Mouse (Mus musculus): ENCODE results near the gene Pqlc2. TPM values are rescaled to one million over a fixed set of nuclear protein-coding genes. Genes with fewer than 3 reads are reported as not detected.

Gene Pqlc2
- 11.4 and 16.4 TPM in 2 replicates for polyA plus RNA-seq (2014; fragmentation: Nextera tagmentation; extraction: Ambion mirVana)

DNA sequence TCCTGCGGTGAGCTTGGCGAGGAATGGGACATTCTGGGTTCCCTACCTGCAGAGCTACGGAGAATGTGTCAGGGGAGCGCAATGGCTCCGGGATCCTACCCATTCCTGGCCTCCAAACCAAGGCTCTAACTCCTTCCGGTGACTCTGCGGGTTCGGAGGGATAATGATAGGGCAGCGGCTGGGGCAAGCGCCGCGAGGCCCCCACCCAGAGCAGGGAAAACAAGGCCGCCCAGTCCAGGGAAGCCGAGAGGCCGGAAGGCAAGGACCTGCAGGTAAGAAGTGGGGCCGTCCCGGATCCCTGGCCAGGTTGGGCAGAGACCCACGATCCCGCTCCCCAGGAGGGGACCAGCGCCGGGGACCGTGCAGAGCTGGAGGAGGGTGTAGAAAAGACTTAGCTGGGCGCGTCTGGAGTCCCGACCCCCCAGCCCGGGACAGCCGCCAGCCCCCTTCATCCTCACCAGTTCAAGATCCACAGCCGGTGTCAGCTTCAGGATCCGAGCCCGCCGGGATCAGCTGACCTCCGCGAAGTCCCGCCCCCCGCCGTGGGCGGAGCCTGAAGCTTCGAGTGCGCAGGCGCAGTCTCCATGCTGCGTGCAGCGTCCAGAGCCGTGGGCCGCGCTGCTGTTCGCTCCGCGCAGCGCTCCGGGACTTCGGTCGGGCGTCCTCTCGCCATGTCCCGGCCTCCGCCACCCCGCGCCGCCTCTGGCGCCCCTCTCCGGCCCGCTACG is at the start of gene Pqlc2, which contains the start of gene Akr7a5:
Pqlc2 (minus strand) TSS at position 538 of the 728 bp plus-strand sequence.
Akr7a5 (plus strand) TSS at position 574 of the 728 bp plus-strand sequence.
- H3K36me3 ChIP-seq (ENCODE audit: control insufficient read depth, insufficient read depth, low read length), result no peaks in the 10 kb centered on the region
- peak within 1 kb of the TSS; percentile 92 for H3K4me2 ChIP-seq (ENCODE audit: low read depth, low read length, severe bottlenecking)
- DNase-seq (ENCODE audit: low spot score) (peak; percentile 98), ATAC-seq (replicated peaks; ENCODE audit: low FRiP score) (peak; percentile 90)
- H3K9ac ChIP-seq (ENCODE audit: low read length), result peak within 1 kb of the TSS; percentile 90
- WGBS, result under 1% methylated on average over 54 of the region's 63 CpGs
- no peaks in the 10 kb centered on the region for H3K27me3 ChIP-seq (ENCODE audit: control insufficient read depth, insufficient read depth, low read length)
- H3K27ac ChIP-seq (ENCODE audit: low read depth, low read length), result no peak within 1 kb of the TSS
- H3K4me3 ChIP-seq (ENCODE audit: low read depth, low read length), result peak within 1 kb of the TSS; percentile 85
- peaks cover 11% of the 10 kb centered on the region; the same call in 1 of the 2 replicates for H3K4me1 ChIP-seq (replicated peaks; ENCODE audit: control insufficient read depth, insufficient read depth, low read length)
- H3K9me3 ChIP-seq (ENCODE audit: control insufficient read depth, low read length), result no peaks in the 10 kb centered on the region

DNA sequence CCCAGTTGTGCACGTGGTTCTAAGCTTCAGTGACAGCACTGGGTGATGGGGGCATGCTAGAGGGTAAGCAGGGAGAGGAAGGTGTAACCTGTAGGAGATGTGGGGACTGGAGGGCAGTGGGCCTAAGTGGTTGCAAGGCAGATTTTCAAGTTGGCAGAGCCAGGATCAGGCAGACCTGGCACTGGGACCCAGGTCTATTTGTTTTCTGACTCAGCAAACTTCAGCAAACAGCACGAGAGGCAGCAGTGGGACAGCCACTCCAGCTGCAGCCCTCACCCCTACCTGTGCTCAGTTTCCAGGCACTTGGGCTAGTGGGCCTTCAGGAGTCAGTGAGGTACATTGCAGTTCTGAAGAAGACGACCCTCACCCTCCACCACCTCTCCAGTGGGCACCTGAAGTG is 46.7 kb upstream of the Pqlc2 start:
- no peak overlapping the region for H3K9ac ChIP-seq (ENCODE audit: low read length)
- no peak overlapping the region for H3K4me2 ChIP-seq (ENCODE audit: low read depth, low read length, severe bottlenecking)
- ATAC-seq (replicated peaks; ENCODE audit: low FRiP score) (no peak), DNase-seq (ENCODE audit: low spot score) (no peak)
- H3K27ac ChIP-seq (ENCODE audit: low read depth, low read length), result no peak overlapping the region
- whole genome bisulfite sequencing, result 88% methylated on average over 3 of the region's 3 CpGs
- no peaks in the 10 kb centered on the region for H3K27me3 ChIP-seq (ENCODE audit: control insufficient read depth, insufficient read depth, low read length)
- peaks cover 11% of the 10 kb centered on the region; the same call in 1 of the 2 replicates for H3K36me3 ChIP-seq (ENCODE audit: control insufficient read depth, insufficient read depth, low read length)
- 0 out of 2 replicates have a peak, but pooled peaks cover 2% of the 10 kb centered on the region for H3K4me1 ChIP-seq (replicated peaks; ENCODE audit: control insufficient read depth, insufficient read depth, low read length)
- H3K9me3 ChIP-seq (ENCODE audit: control insufficient read depth, low read length), result no peaks in the 10 kb centered on the region
- no peak overlapping the region for H3K4me3 ChIP-seq (ENCODE audit: low read depth, low read length)

DNA sequence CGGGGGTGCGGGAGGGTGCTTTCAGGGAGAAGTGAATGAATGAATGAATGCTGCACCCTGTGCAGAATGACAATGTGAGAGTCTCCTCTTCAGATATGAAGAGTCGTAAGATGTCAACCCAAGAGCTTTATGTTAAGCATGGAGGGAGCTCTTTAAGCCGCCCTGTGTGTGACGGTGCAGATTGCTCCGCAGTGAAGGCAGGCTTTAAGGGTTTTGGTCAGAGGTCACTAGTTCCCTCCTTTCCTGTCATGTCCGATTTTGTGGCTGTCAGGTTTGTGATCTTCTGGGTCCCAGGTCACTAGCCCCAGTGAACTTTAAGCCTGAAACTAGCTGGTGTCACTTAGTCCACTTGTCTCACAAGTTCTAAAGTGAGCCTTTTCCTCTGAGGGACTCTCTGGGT is 42.3 kb upstream of the Pqlc2 start:
- no peak for DNase-seq (ENCODE audit: low spot score)

DNA sequence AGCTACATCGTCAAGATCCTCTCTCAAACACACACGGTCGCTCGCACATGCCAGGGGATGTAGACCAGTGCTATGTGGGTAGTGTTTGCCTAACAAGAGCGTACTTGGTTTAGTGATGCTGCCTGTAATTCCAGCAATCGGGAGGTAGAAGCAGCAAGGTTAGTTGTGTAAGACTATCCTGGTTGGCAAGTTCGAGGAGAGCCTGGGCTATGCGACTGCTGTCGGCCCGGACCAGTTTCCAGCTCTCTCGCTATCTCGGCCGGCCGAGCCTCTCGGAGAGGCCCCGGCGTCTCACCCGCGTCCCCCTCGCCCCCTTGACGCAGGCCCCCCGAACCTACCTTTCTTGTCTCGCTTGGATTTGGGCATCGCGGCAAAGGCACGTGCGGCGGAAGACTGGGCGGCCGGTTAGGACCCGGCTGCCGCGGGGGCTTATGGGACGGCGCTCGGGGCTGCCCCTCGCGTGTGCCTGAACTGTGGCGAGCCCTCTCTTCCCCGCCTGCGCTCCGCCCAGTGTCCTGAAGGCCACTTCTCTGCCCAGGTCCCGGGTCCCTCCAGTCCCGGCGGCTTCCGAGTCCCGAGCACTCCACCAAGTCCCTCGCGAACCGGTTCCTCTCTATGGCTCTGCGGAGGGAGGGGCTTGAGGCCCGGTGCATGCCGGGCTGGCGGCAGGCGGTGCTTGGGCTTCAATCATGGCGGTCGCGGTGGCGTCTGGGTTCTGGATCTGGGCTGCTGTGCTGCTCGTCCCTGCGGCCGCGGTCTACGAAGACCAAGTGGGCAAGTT is 41.6 kb upstream of the Pqlc2 start, which contains the start of the genes Mrto4, Emc1 and Ubr4:
Mrto4 (minus strand) TSS at position 646 of the 781 bp plus-strand sequence.
Emc1 (plus strand) TSS at position 657 of the 781 bp plus-strand sequence.
Ubr4 (plus strand) TSS at position 679 of the 781 bp plus-strand sequence.
- peaks cover 12% of the 10 kb centered on the region for H3K4me1 ChIP-seq (replicated peaks; ENCODE audit: control insufficient read depth, insufficient read depth, low read length)
- peak within 1 kb of the TSS; percentile 95 for H3K9ac ChIP-seq (ENCODE audit: low read length)
- no peaks in the 10 kb centered on the region for H3K9me3 ChIP-seq (ENCODE audit: control insufficient read depth, low read length)
- H3K4me3 ChIP-seq (ENCODE audit: low read depth, low read length), result peak within 1 kb of the TSS; percentile 67
- no peaks in the 10 kb centered on the region for H3K27me3 ChIP-seq (ENCODE audit: control insufficient read depth, insufficient read depth, low read length)
- under 1% methylated on average over 64 of the region's 64 CpGs for WGBS
- peaks cover 3% of the 10 kb centered on the region; the same call in 1 of the 2 replicates for H3K36me3 ChIP-seq (ENCODE audit: control insufficient read depth, insufficient read depth, low read length)
- peak; percentile 90 for DNase-seq (ENCODE audit: low spot score)
- peak; percentile 93 for ATAC-seq (replicated peaks; ENCODE audit: low FRiP score)
- peak within 1 kb of the TSS; percentile 98 for H3K27ac ChIP-seq (ENCODE audit: low read depth, low read length)
- H3K4me2 ChIP-seq (ENCODE audit: low read depth, low read length, severe bottlenecking), result peak within 1 kb of the TSS; percentile 89

More for the DNA sequence above, 42.3 kb upstream of the Pqlc2 start:
- ATAC-seq (replicated peaks; ENCODE audit: low FRiP score), result no peak
- WGBS, result 2% methylated on average over 7 of the region's 7 CpGs
- Histone ChIP-seq H3K27ac (ENCODE audit: low read depth, low read length) (no peak overlapping the region), H3K9ac (ENCODE audit: low read length) (peak overlapping the region; percentile 95), H3K4me2 (ENCODE audit: low read depth, low read length, severe bottlenecking) (peak overlapping the region; percentile 89), H3K9me3 (ENCODE audit: control insufficient read depth, low read length) (no peaks in the 10 kb centered on the region), H3K4me3 (ENCODE audit: low read depth, low read length) (peak overlapping the region; percentile 67), H3K27me3 (ENCODE audit: control insufficient read depth, insufficient read depth, low read length) (no peaks in the 10 kb centered on the region), H3K4me1 (replicated peaks; ENCODE audit: control insufficient read depth, insufficient read depth, low read length) (peaks cover 12% of the 10 kb centered on the region), H3K36me3 (ENCODE audit: control insufficient read depth, insufficient read depth, low read length) (peaks cover 3% of the 10 kb centered on the region; the same call in 1 of the 2 replicates)

DNA sequence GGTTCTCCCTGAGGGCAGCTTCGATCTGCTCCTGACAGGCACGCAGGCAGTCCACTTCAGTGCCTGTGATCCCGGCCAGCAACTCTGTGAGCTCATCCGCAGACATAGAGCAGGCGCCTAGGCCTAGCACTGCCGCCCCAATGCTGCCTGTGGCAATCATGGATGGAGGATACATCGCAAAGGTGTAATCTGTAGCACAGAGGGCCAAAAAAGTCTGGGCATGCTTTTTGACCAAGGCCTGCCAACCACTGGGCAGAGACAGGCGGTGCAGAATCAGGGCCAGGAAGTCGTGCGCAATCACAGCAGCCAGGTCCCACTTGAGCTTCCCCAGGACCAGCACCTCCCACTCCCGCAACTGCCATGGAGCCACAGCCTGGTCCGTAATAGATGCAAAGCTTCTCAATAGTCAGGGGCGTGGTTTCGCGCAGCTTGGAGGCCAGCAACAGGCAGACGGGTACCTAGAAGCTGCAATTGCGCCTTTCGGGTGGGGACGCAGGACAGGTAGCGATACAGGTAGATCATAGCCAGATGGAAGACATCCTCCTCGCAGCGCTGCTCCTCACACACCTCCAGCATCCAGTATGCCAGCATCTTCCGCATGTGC is 35.0 kb upstream of the Pqlc2 start:
- WGBS, result 63% methylated on average over 23 of the region's 23 CpGs
- H3K36me3 ChIP-seq (ENCODE audit: control insufficient read depth, insufficient read depth, low read length), result no peaks in the 10 kb centered on the region; the same call in none of the 2 replicates
- no peaks in the 10 kb centered on the region for H3K9me3 ChIP-seq (ENCODE audit: control insufficient read depth, low read length)
- no peak overlapping the region for H3K9ac ChIP-seq (ENCODE audit: low read length)
- DNase-seq (ENCODE audit: low spot score), result no peak
- peaks cover 1% of the 10 kb centered on the region for H3K4me1 ChIP-seq (replicated peaks; ENCODE audit: control insufficient read depth, insufficient read depth, low read length)
- H3K27ac ChIP-seq (ENCODE audit: low read depth, low read length), result no peak overlapping the region
- no peak overlapping the region for H3K4me2 ChIP-seq (ENCODE audit: low read depth, low read length, severe bottlenecking)
- no peak overlapping the region for H3K4me3 ChIP-seq (ENCODE audit: low read depth, low read length)
- H3K27me3 ChIP-seq (ENCODE audit: control insufficient read depth, insufficient read depth, low read length), result no peaks in the 10 kb centered on the region
- no peak for ATAC-seq (replicated peaks; ENCODE audit: low FRiP score)

DNA sequence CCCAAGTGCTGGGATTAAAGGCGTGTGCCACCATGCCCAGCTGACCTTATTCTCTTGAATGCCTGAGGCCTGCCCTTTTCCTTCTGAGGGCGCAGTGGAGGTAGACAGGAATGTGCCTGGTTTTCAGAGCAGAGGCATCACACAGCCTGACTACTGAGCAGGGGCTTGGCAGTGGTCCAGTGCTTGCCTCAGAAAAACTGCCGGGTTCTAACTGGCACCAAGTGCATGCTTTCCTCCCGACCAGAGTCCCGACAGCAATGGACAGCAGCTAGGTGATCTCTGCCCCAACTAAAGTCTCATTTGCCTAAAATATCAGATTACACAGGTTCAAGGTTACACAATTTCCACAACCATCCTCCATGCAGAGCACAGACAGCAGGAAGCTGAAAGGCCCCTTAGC is 33.2 kb upstream of the Pqlc2 start:
- 85% methylated on average over 5 of the region's 5 CpGs for whole genome bisulfite sequencing

DNA sequence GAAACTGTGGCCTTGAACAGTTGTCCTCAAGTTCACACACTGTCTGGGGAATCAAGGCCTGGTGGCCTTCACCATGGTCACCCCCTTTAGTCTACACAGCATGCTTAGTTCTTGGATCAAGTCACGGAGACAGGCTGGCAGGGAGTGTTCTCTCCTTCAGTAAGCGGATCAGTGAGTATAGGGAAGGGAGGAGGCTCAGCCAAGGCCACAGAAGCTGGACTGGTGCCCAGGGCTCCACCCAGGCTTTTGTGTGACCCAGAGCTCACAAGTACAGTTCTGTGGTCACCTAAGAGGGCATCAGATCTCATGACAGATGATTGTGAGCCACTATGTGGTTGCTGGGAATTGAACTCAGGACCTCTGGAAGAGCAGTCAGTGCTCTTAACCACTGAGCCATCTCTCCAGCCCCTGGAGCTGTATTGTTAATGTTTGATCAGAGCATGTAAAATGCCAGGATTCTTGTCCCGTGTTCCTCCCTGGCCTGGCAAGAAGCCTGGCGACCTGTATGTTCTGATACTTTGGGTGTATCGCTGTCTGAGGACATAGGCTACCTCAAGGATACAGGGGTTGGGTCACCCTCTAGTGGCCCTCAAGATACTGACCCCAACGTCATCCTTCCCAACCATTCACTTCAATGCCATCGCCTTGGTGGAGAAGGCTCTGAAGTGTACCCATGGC is 31.2 kb upstream of the Pqlc2 start:
- DNase-seq (ENCODE audit: low spot score) (no peak), ATAC-seq (replicated peaks; ENCODE audit: low FRiP score) (no peak)
- Histone ChIP-seq H3K4me2 (ENCODE audit: low read depth, low read length, severe bottlenecking) (no peak overlapping the region), H3K36me3 (ENCODE audit: control insufficient read depth, insufficient read depth, low read length) (no peaks in the 10 kb centered on the region; the same call in 1 of the 2 replicates), H3K4me3 (ENCODE audit: low read depth, low read length) (no peak overlapping the region), H3K9ac (ENCODE audit: low read length) (no peak overlapping the region), H3K4me1 (replicated peaks; ENCODE audit: control insufficient read depth, insufficient read depth, low read length) (no peaks in the 10 kb centered on the region), H3K9me3 (ENCODE audit: control insufficient read depth, low read length) (no peaks in the 10 kb centered on the region), H3K27ac (ENCODE audit: low read depth, low read length) (no peak overlapping the region), H3K27me3 (ENCODE audit: control insufficient read depth, insufficient read depth, low read length) (no peaks in the 10 kb centered on the region; the same call in 1 of the 2 replicates)
- 77% methylated on average over 7 of the region's 7 CpGs for WGBS

More for the DNA sequence above, 33.2 kb upstream of the Pqlc2 start:
- Histone ChIP-seq H3K4me2 (ENCODE audit: low read depth, low read length, severe bottlenecking) (no peak overlapping the region), H3K4me3 (ENCODE audit: low read depth, low read length) (no peak overlapping the region), H3K36me3 (ENCODE audit: control insufficient read depth, insufficient read depth, low read length) (no peaks in the 10 kb centered on the region; the same call in none of the 2 replicates), H3K27me3 (ENCODE audit: control insufficient read depth, insufficient read depth, low read length) (no peaks in the 10 kb centered on the region), H3K4me1 (replicated peaks; ENCODE audit: control insufficient read depth, insufficient read depth, low read length) (no peaks in the 10 kb centered on the region), H3K27ac (ENCODE audit: low read depth, low read length) (no peak overlapping the region), H3K9ac (ENCODE audit: low read length) (no peak overlapping the region), H3K9me3 (ENCODE audit: control insufficient read depth, low read length) (no peaks in the 10 kb centered on the region)
- DNase-seq (ENCODE audit: low spot score), result no peak
- no peak for ATAC-seq (replicated peaks; ENCODE audit: low FRiP score)
